Mouse (Mus musculus): ENCODE results near the gene Pkd1l1.

GRCm38 (mm10) chr11:8866021-8866420, 107.0 kb downstream of the Pkd1l1 start:
- no peak for TF ChIP-seq CHD2 (IDR thresholded peaks at IDR 0.05; ENCODE audit: low read depth, low read length)
- TF ChIP-seq MAFK (IDR thresholded peaks at IDR 0.05; ENCODE audit: insufficient read depth, low read depth, low read length): no peak
- no peak for TF ChIP-seq HCFC1 (IDR thresholded peaks at IDR 0.05; ENCODE audit: borderline replicate concordance, insufficient read depth, low read length)

Measured in ES-E14 (cell line).